Mouse (Mus musculus) duodenum, adult 2 months (tissue): ENCODE data around the gene Pacrg. TPM values are rescaled to one million over a fixed set of nuclear protein-coding genes. Genes with fewer than 3 reads are reported as not detected.

Source experiments
- polyA plus RNA-seq: library from polyadenylated mRNA; depleted of rRNA; stranded (reverse); fragments of >200 nt; gene quantifications from 2 replicates; pipeline ENCODE4 v1.2.3, GENCODE M21; 2012; ENCODE audit warnings: low replicate concordance; rRNA removed

Gene Pacrg
- polyA plus RNA-seq, result 0.07 TPM in 1 of 2 replicates, not detected in the other

GRCm38 (mm10) chr17:10840148-10840707 is at the start of gene Pacrg, which contains the start of gene Prkn:
TSS of gene Pacrg (minus strand) at chr17:10840311.
TSS of gene Prkn (plus strand) at chr17:10840384.

Other genes with a start within 250 kb of the Pacrg start
- 0.89 TPM in 1 of 2 replicates, not detected in the other for gene Prkn, start 73 bp upstream of the Pacrg start, polyA plus RNA-seq